Mouse (Mus musculus): ENCODE data around the gene Cd24a.

Gene Cd24a

GRCm38 (mm10) chr10:43577997-43578331 lies at the start of gene Cd24a:
Gene Cd24a, plus strand, starts transcription at chr10:43578284.
- DNase-seq (ENCODE audit: low read depth) = no peak

DNA sequence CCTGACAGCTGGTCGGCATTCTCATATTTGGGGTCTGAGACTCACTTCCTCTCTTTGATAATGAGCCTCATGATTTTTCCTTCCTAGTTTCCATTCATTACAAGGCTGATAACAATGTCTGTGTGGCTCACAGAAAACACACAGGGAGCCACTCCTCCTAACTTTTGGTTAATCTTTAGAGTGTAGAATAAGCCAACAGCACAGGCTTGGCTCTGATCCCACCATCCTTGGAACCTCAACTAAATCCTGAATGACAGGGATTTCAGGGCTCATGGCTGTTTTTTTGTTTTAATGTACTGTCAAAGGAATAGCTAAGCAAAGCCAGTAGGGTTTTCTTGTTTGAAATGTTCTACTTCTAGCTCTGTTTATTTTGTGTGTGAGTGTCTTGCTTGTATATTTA lies 43.7 kb upstream of the Cd24a start:
- no peak for DNase-seq (ENCODE audit: low read depth)

- no peak for DNase-seq (ENCODE audit: low read depth)
These were observed 40.4 kb upstream of the Cd24a start for GRCm38 (mm10) chr10:43537652-43538051.

DNA sequence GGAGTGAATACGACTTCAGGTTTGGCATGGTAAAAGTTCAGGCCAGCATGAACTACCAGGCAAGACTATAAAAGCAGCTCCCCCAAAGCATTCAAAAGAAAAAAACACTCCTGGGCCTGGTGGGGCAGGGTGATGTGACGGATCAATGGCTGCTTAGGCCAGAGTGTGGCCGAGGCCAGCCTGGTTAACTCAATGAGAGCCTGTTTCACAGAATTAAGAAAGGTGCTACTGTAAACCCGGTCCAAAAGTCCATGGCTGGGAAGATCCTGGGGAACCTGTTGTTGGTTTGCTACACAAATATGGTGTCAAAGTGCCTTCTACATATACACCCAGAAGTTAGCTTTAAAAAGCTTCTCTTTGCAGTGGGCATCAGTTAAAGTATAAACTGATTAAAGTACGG lies 39.3 kb upstream of the Cd24a start:
- no peak for DNase-seq (ENCODE audit: low read depth)

GRCm38 (mm10) chr10:43539746-43540310 lies 38.3 kb upstream of the Cd24a start:
- no peak for DNase-seq (ENCODE audit: low read depth)

- DNase-seq (ENCODE audit: low read depth) = peak; percentile 84
These were observed 37.5 kb upstream of the Cd24a start, which contains the start of gene 1700021F05Rik for GRCm38 (mm10) chr10:43540442-43541152. Gene 1700021F05Rik, minus strand, starts transcription at chr10:43540994.

DNA sequence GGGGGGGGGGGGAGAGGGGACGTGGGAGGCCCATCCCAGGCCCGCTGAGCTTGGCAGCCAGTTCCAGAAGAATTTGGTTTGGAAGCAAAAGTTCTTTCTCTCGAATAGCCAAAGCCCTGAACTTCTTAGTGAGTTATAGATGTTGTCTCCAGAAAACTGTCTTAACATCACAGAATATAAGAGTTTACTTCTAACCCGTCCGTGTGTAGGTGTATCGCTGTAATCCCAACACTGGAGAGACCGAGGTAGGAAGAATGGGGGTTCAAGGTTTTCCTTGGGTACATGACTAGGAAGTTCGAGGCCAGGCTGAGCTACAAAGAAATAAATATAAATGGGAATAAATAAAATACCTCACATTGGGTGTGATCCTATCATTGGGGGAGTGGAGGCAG lies 36.9 kb upstream of the Cd24a start:
- DNase-seq (ENCODE audit: low read depth) = no peak

DNA sequence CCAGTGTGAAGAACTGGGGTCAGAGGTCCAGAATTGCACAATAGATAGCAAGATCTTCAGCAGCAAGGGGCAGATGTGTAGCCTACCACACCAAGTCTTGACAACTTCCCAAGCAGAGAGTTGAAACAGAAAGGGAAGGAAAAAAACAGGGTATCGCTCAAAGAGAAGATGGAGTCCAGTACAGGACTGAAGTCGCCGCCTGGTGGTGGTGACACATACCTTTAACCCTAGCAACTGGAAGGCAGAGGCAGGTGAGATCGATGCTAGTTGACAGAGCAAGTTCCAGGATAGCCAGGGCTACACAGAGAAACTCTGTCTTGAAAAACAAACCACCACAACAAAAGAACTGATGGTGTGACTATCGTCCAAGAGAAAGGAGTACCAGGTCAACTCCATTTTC lies 28.7 kb upstream of the Cd24a start:
- DNase-seq (ENCODE audit: low read depth) = no peak

DNA sequence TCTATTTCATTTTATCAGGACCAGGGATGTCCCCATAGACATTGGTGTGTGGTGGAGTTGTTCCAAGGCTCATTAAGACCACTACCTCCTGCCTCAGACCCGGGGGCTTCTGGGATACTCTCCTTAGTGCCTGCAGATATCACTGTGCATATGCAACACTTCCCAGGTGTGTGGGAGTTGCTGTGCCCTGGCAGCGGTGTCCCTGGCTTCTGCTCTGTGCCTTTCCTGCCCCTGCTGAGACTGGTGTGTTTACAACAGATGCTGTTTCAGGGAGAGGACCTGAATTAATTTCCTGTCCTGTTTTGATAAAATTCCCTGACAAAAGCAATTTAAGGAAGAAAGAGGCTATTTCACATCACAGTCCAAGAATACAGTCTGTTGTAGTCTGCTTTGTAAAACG lies 27.2 kb upstream of the Cd24a start:
- no peak for DNase-seq (ENCODE audit: low read depth)

GRCm38 (mm10) chr10:43551388-43551787 lies 26.7 kb upstream of the Cd24a start:
- DNase-seq (ENCODE audit: low read depth) = no peak

- DNase-seq (ENCODE audit: low read depth) = no peak
These were observed 20.4 kb upstream of the Cd24a start for GRCm38 (mm10) chr10:43557630-43558165.

- DNase-seq (ENCODE audit: low read depth) = no peak
These were observed 18.8 kb upstream of the Cd24a start for GRCm38 (mm10) chr10:43559313-43559712.

DNA sequence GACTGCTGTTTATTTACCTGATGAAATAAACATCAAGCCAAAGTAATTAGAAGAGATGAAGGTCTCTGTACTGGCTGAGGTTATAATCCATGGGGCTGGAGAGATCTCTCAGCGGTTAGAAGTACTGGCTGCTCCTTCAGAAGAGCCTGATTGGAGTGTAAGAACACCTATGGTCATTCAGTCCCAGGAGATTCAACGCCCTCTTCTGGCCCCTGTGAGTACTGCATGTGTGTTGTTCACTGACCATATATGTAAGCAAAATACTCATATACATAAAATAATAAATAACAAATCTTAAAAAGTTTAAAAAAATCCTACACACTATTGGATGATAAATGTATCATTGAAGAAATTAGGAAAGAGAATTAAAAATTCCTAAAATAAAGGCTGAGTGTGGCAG lies 17.3 kb upstream of the Cd24a start:
- DNase-seq (ENCODE audit: low read depth) = no peak

- DNase-seq (ENCODE audit: low read depth) = no peak
These were observed 16.8 kb upstream of the Cd24a start for GRCm38 (mm10) chr10:43561311-43561710.

DNA sequence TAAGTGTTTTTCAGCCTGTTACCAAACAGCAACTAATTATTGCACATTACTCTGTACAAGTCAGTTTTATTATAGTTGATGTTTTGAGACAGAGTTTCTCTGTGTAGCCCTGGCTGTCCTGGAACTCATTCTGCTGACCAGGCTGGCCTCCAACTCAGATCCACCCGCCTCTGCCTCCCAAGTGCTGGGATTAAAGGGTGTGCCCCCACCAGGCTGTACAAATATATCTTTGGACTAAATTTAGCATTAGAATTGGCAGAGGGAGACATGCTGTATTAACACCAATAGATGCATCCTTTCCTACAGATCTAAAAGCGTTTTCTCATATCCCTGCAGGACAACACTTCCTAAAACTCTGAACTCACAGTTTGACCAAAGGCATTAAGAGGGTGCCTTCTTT lies 3.7 kb upstream of the Cd24a start:
- DNase-seq (ENCODE audit: low read depth) = no peak

DNA sequence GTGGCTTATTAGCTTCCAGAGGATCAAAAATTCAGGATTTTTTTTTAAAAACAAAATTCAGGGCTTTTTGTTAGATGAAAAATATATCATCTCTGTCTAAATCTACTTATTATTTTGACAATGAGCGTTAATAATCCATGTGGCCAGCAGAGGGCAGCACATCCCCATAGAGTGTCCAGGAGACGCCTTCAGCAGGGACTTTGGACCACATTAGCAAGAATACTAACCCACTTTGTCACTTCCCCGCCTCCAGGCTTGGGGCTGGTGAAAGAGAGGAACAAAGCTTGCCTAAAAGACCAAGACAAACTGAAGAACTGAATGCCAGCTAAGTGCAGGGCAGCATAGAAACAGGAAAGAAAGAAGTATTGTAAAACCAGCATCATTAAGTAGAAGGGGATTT lies 3.1 kb upstream of the Cd24a start:
- DNase-seq (ENCODE audit: low read depth) = peak; percentile 79

- DNase-seq (ENCODE audit: low read depth) = no peak
These were observed 636 bp upstream of the Cd24a start for GRCm38 (mm10) chr10:43577299-43577996.

DNA sequence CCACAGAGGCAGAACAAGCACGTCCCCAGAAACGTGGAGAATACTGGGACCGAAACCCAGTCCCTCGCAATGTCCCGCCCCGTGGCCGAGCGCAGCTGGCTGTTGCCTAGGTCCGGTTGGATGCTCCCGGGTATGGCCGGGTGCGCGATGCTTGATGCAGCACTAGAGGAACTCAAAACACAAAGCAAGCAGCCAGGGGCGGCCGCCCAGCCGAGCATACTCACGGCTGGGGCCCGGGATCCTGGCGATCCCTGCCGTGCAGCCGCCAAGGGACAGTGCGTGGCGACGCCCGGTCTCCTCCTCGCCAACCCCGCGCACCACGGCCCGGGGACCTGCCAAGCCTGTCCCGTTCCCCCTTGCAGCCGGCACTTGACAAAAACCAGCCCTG lies 276 bp downstream of the Cd24a start:
- DNase-seq (ENCODE audit: low read depth) = no peak

- DNase-seq (ENCODE audit: low read depth) = peak; percentile 64
These were observed 783 bp downstream of the Cd24a start for GRCm38 (mm10) chr10:43578754-43579380.

DNA sequence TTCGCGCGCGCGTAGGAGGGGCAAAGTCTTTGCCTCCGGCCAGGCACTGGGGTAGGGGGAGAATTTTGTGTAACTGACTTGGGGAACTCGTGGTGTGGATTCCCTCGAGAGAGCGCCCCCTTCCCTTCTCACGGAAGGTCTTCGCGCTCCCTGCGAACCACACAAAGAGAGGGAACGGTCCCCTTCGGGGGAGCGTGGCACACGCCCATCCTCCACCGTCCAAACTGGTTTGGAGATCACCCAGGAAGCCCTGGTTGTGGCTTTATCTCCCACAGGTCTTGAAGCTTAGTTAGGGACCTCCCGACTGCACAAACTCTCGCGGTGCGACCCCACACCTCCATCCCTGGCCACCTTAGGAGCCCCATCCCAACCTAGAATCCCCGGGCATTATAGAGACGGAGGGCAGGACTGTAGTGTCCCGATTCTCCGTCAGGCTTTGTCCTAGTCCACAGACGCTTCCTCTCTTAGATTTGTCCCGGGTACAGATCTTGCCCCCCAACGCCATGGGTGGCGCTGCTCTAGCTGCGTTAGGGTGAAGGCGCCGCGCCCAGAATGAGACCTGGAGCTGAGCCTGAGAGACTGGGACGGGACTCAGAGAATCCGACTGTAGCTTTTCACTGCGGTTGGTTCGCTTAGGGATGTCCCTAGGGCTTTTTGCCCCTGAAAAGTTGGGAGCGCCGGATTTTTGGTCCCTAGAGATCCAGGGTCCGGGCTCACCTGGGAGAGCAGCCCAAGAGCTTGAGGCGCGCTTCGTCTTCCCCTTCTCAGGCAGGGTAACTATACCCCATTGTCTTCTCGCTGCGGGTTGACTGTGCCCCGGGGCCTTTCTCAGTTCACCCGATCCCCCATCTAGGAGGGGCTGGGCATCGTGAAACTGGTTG lies 1.5 kb downstream of the Cd24a start:
- DNase-seq (ENCODE audit: low read depth) = no peak

GRCm38 (mm10) chr10:43580649-43581078 lies 2.6 kb downstream of the Cd24a start:
- DNase-seq (ENCODE audit: low read depth) = no peak

DNA sequence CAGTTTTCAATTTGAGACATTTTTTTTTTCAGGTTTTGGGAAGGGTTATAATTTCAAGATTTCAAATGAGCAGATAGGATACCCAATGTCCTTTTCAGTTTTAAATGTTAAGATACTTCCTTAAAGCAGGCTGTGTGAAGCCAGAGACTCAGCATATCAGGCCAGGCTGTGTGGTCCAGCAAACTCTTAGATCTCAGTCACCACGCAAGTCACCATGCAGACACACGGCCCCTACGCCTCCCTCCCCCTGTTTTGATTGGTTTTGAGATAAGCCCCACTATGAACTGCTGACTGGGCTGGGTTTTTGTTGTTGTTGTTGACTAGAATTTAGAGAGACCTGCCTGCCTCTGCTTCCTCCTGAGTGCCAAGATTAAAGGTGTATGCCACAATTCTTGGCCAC lies 3.2 kb downstream of the Cd24a start:
- DNase-seq (ENCODE audit: low read depth) = no peak

Measured in c-Kit-positive CD71-negative TER-119-negative erythroid progenitor cells, embryonic 14.5 days (primary cell).